Mouse (Mus musculus) bone marrow, adult 2 months (tissue): ENCODE results near the gene Adck1. TPM values are rescaled to one million over a fixed set of nuclear protein-coding genes. Genes with fewer than 3 reads are reported as not detected.
A peak's percentile ranks its signal among the peaks of the same experiment; 100 is the strongest.
"Not testable (repeated sequence)": the region's sequence is repeated elsewhere in the genome, so short reads cannot be mapped to it uniquely, and the experiment has no call there.

Experiments
- H3K27ac ChIP-seq: fragments of 200-500 bp; 2 replicates; pipeline ENCODE4 v1.5.1; 2012; ENCODE audit warnings: low read depth, mild to moderate bottlenecking, control low read depth, inconsistent platforms, low read length; ENCODE audit not compliant: control insufficient read depth, poor library complexity, insufficient read depth
- H3K4me1 ChIP-seq: fragments of 200-500 bp; 2 replicates; pipeline ENCODE4 v1.6.1; 2011; ENCODE audit warnings: low read length; ENCODE audit not compliant: control insufficient read depth, insufficient read depth
- H3K4me3 ChIP-seq: fragments of 200-500 bp; replicated peaks from 2 replicates; pipeline ENCODE3; 2011; ENCODE audit warnings: mild to moderate bottlenecking, low read depth, low read length, control low read depth; ENCODE audit not compliant: control insufficient read depth
- CTCF ChIP-seq: fragments of 200-500 bp; IDR thresholded peaks from 2 replicates; pipeline ENCODE4 v1.5.1; 2011; ENCODE audit warnings: low read length, control low read depth; ENCODE audit not compliant: control insufficient read depth, insufficient read depth
- POLR2A ChIP-seq: fragments of 200-500 bp; IDR thresholded peaks from 2 replicates; pipeline ENCODE4 v1.6.1; 2011; ENCODE audit warnings: low read depth, mild to moderate bottlenecking, control low read depth, low read length, borderline replicate concordance; ENCODE audit not compliant: control insufficient read depth
- WGBS: fragments of 180-500 bp; shearing (Covaris S2); methylation state at CpG from one replicate; pipeline ENCODE4 v1.1.7; 2018; 5-methylcytosine and 5-hydroxymethylcytosine counted together
- polyA plus RNA-seq: library from polyadenylated mRNA; stranded (reverse); fragments of >200 nt; gene quantifications from 2 replicates; pipeline ENCODE4 v1.2.4, GENCODE M21; 2011; ENCODE audit warnings: low replicate concordance; ENCODE audit not compliant: missing spikeins, insufficient read depth, insufficient read length

Gene Adck1
- 3.0 and 5.9 TPM in 2 replicates for polyA plus RNA-seq

- Histone ChIP-seq H3K27ac (peak within 1 kb of the TSS; percentile 70; the same call in 1 of the 2 replicates), H3K4me1 (no peaks in the 10 kb centered on the region; the same call in 1 of the 2 replicates), H3K4me3 (peak within 1 kb of the TSS; percentile 100)
- no peak; the same call in 1 of the 2 replicates for TF ChIP-seq CTCF
- peak; percentile 8; the same call in 1 of the 2 replicates for TF ChIP-seq POLR2A
- under 1% methylated on average over 38 of the region's 38 CpGs for WGBS
These were observed at the start of gene Adck1 for GRCm38 (mm10) chr12:88360441-88361119. TSS of gene Adck1 (plus strand) at chr12:88360554.

- no peak overlapping the region for H3K4me3 ChIP-seq
- no peak for TF ChIP-seq POLR2A
- TF ChIP-seq CTCF = no peak
- no peaks in the 10 kb centered on the region for H3K4me1 ChIP-seq
- no peak overlapping the region for H3K27ac ChIP-seq
- WGBS = 61% methylated on average over 3 of the region's 3 CpGs
These were observed 45.8 kb upstream of the Adck1 start for GRCm38 (mm10) chr12:88314556-88314955.

GRCm38 (mm10) chr12:88323926-88324325 is 36.4 kb upstream of the Adck1 start, which contains the start of gene Gm5039:
TSS of gene Gm5039 (minus strand) at chr12:88324026.
- H3K4me1 ChIP-seq, H3K4me3 ChIP-seq, H3K27ac ChIP-seq: not testable (repeated sequence)
- WGBS = 74% methylated on average over 2 of the region's 2 CpGs

GRCm38 (mm10) chr12:88336662-88337413 is 23.5 kb upstream of the Adck1 start:
- H3K4me3 ChIP-seq, H3K4me1 ChIP-seq, H3K27ac ChIP-seq: not testable (repeated sequence)
- 29% methylated on average over 4 of the region's 4 CpGs for WGBS

- not testable (repeated sequence) for H3K4me1 ChIP-seq, H3K27ac ChIP-seq, H3K4me3 ChIP-seq
- WGBS = 58% methylated on average over 2 of the region's 2 CpGs
These were observed 19.1 kb upstream of the Adck1 start for GRCm38 (mm10) chr12:88341286-88341685.

- no peak overlapping the region for H3K4me3 ChIP-seq
- no peak overlapping the region for H3K27ac ChIP-seq
- no peak for TF ChIP-seq POLR2A
- WGBS = 29% methylated on average over 41 of the region's 41 CpGs
- no peaks in the 10 kb centered on the region for H3K4me1 ChIP-seq
These were observed 6.1 kb upstream of the Adck1 start for GRCm38 (mm10) chr12:88354182-88354702.

GRCm38 (mm10) chr12:88361120-88361445 is 729 bp downstream of the Adck1 start:
- Histone ChIP-seq H3K4me3 (peak overlapping the region; percentile 100), H3K27ac (no peak overlapping the region), H3K4me1 (no peaks in the 10 kb centered on the region; the same call in 1 of the 2 replicates)
- 24% methylated on average over 9 of the region's 9 CpGs for WGBS
- TF ChIP-seq CTCF = no peak

- H3K27ac ChIP-seq = no peak overlapping the region
- 34% methylated on average over 4 of the region's 4 CpGs for WGBS
- TF ChIP-seq POLR2A = no peak
- TF ChIP-seq CTCF = no peak
These were observed 7.3 kb downstream of the Adck1 start for GRCm38 (mm10) chr12:88367673-88368072.

GRCm38 (mm10) chr12:88368618-88369017 is 8.3 kb downstream of the Adck1 start:
- no peak for TF ChIP-seq CTCF
- no peak for TF ChIP-seq POLR2A
- Histone ChIP-seq H3K27ac (no peak overlapping the region), H3K4me3 (no peak overlapping the region), H3K4me1 (no peaks in the 10 kb centered on the region; the same call in none of the 2 replicates)
- WGBS = 64% methylated on average over 4 of the region's 4 CpGs

More at GRCm38 (mm10) chr12:88367673-88368072, 7.3 kb downstream of the Adck1 start:
- Histone ChIP-seq H3K4me1 (no peaks in the 10 kb centered on the region; the same call in none of the 2 replicates), H3K4me3 (no peak overlapping the region)

GRCm38 (mm10) chr12:88369690-88370089 is 9.3 kb downstream of the Adck1 start:
- H3K27ac ChIP-seq, H3K4me3 ChIP-seq, H3K4me1 ChIP-seq: not testable (repeated sequence)
- 67% methylated on average over 4 of the region's 4 CpGs for WGBS

GRCm38 (mm10) chr12:88370321-88370720 is 10.0 kb downstream of the Adck1 start:
- H3K4me3 ChIP-seq, H3K27ac ChIP-seq, H3K4me1 ChIP-seq: not testable (repeated sequence)
- 9% methylated on average over 1 of the region's 1 CpGs for WGBS
